Mouse (Mus musculus): ENCODE results near the gene Crtc1.

The Crtc1 gene

GRCm38 (mm10) chr8:70394269-70394998, 44.9 kb downstream of the Crtc1 start:
- DNase-seq (ENCODE audit: extremely low read depth, insufficient read length, low spot score): no peak

GRCm38 (mm10) chr8:70393087-70393486, 46.3 kb downstream of the Crtc1 start:
- DNase-seq (ENCODE audit: extremely low read depth, insufficient read length, low spot score): no peak

GRCm38 (mm10) chr8:70389678-70390077, 49.7 kb downstream of the Crtc1 start:
- DNase-seq (ENCODE audit: extremely low read depth, insufficient read length, low spot score): peak; percentile 34

GRCm38 (mm10) chr8:70383287-70383686, 56.1 kb downstream of the Crtc1 start:
- DNase-seq (ENCODE audit: extremely low read depth, insufficient read length, low spot score): peak; percentile 41

GRCm38 (mm10) chr8:70380069-70380468, 59.3 kb downstream of the Crtc1 start:
- no peak for DNase-seq (ENCODE audit: extremely low read depth, insufficient read length, low spot score)

- DNase-seq (ENCODE audit: extremely low read depth, insufficient read length, low spot score): no peak
Measured at GRCm38 (mm10) chr8:70377049-70377448, 62.3 kb downstream of the Crtc1 start.

- no peak for DNase-seq (ENCODE audit: extremely low read depth, insufficient read length, low spot score)
Measured at GRCm38 (mm10) chr8:70376275-70376741, 63.1 kb downstream of the Crtc1 start.

GRCm38 (mm10) chr8:70375212-70375859, 64.0 kb downstream of the Crtc1 start:
- no peak for DNase-seq (ENCODE audit: extremely low read depth, insufficient read length, low spot score)

- no peak for DNase-seq (ENCODE audit: extremely low read depth, insufficient read length, low spot score)
Measured at GRCm38 (mm10) chr8:70374318-70374927, 65.0 kb downstream of the Crtc1 start.

GRCm38 (mm10) chr8:70373397-70374317, 65.7 kb downstream of the Crtc1 start, which contains the start of gene Comp:
TSS of gene Comp (plus strand) at chr8:70373558.
- no peak for DNase-seq (ENCODE audit: extremely low read depth, insufficient read length, low spot score)

- peak; percentile 79 for DNase-seq (ENCODE audit: extremely low read depth, insufficient read length, low spot score)
Measured at GRCm38 (mm10) chr8:70371951-70372350, 67.4 kb downstream of the Crtc1 start.

- no peak for DNase-seq (ENCODE audit: extremely low read depth, insufficient read length, low spot score)
Measured at GRCm38 (mm10) chr8:70370476-70370875, 68.9 kb downstream of the Crtc1 start.

- DNase-seq (ENCODE audit: extremely low read depth, insufficient read length, low spot score): no peak
Measured at GRCm38 (mm10) chr8:70366588-70366987, 72.8 kb downstream of the Crtc1 start.

GRCm38 (mm10) chr8:70364066-70364465, 75.3 kb downstream of the Crtc1 start:
- DNase-seq (ENCODE audit: extremely low read depth, insufficient read length, low spot score): peak; percentile 66

GRCm38 (mm10) chr8:70361484-70362032, 77.8 kb downstream of the Crtc1 start:
- no peak for DNase-seq (ENCODE audit: extremely low read depth, insufficient read length, low spot score)

- DNase-seq (ENCODE audit: extremely low read depth, insufficient read length, low spot score): no peak
Measured at GRCm38 (mm10) chr8:70360769-70361168, 78.6 kb downstream of the Crtc1 start.

GRCm38 (mm10) chr8:70359411-70359810, 80.0 kb downstream of the Crtc1 start:
- peak; percentile 61 for DNase-seq (ENCODE audit: extremely low read depth, insufficient read length, low spot score)

GRCm38 (mm10) chr8:70356111-70356510, 83.3 kb downstream of the Crtc1 start:
- DNase-seq (ENCODE audit: extremely low read depth, insufficient read length, low spot score): no peak

- no peak for DNase-seq (ENCODE audit: extremely low read depth, insufficient read length, low spot score)
Measured at GRCm38 (mm10) chr8:70354004-70354403, 85.4 kb downstream of the Crtc1 start.

- DNase-seq (ENCODE audit: extremely low read depth, insufficient read length, low spot score): peak; percentile 95
Measured at GRCm38 (mm10) chr8:70353194-70353817, 86.1 kb downstream of the Crtc1 start, which contains the start of gene Upf1. TSS of gene Upf1 (minus strand) at chr8:70353278.
